Mouse (Mus musculus): ENCODE data around the gene Mfap2. TPM values are rescaled to one million over a fixed set of nuclear protein-coding genes. Genes with fewer than 3 reads are reported as not detected.

Gene Mfap2
- total RNA-seq, 2 experiments from 2014 or later = 37.0 to 39.0 TPM

DNA sequence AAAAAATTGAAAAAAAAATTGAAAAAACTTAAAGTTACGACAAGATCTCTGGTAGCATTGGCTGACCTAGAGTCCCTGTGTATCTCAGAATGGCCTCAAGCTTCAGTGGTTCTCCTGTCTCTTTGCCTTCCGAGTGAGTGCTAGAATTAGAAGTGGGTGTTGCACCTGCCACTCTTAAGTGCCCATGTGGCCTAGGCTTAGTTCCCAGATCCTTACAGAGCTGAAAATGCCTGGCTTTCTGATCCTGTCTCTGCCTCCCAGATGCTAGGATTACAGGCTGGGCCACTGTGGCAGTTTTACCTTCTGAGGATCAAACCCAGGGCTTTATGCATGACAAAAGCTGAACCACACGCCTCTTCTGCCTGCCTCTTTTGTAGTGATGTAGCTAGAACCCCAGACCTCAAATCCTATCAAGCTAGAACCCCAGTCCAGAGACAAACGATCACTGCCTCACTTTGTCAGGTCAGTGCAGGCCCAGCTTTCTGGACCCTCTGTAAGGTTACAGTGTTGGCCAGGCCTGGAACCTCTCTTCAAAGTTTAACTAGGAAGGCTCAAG is 54.0 kb downstream of the Mfap2 start:
- intact Hi-C loops (cut with DNase I) = no loop called here

GRCm38 (mm10) chr4:141065123-141065522 is 54.9 kb downstream of the Mfap2 start:
- intact Hi-C loops (cut with DNase I) = no loop called here
- DNase-seq = peak; percentile 87

More for the DNA sequence above, 54.0 kb downstream of the Mfap2 start:
- no peak for DNase-seq

Other genes with a start within 250 kb of the Mfap2 start
- not detected for gene Padi4, start 236.2 kb upstream of the Mfap2 start, total RNA-seq (2021)
- gene Padi3, start 199.8 kb upstream of the Mfap2 start, total RNA-seq (2021) = not detected
- under 1 TPM in 1 of 2 experiments, not detected in 1; 0.08 TPM for gene Padi1, start 164.6 kb upstream of the Mfap2 start, total RNA-seq (2021)
- 1 to 10 TPM; 1.2 TPM for gene Padi2, start 104.1 kb upstream of the Mfap2 start, total RNA-seq (2021)
- 100 to 1,000 TPM; 174 to 177 TPM for gene Sdhb, start 49.2 kb upstream of the Mfap2 start, total RNA-seq (2021)
- 100 to 1,000 TPM; 237 to 241 TPM for gene Atp13a2, start 23.5 kb upstream of the Mfap2 start, total RNA-seq (2021)
- gene Crocc, start 50.1 kb downstream of the Mfap2 start, total RNA-seq (2021) = 10 to 100 TPM; 36.7 to 37.2 TPM
- 10 to 100 TPM; 36.6 to 41.4 TPM for gene Necap2, start 67.9 kb downstream of the Mfap2 start, total RNA-seq (2021)
- gene Spata21, start 77.9 kb downstream of the Mfap2 start, total RNA-seq (2021) = under 1 TPM in 1 of 2 experiments, not detected in 1; 0.40 TPM
- 10 to 100 TPM; 54.5 to 56.8 TPM for gene Szrd1, start 129.4 kb downstream of the Mfap2 start, total RNA-seq (2021)
- gene Fbxo42, start 137.5 kb downstream of the Mfap2 start, total RNA-seq (2021) = 10 to 100 TPM; 30.4 to 31.4 TPM
- 1 to 10 TPM; 4.3 to 5.1 TPM for gene Rsg1, start 203.5 kb downstream of the Mfap2 start, total RNA-seq (2021)
- gene Arhgef19, start 229.1 kb downstream of the Mfap2 start, total RNA-seq (2021) = 1 to 10 TPM; 1.8 to 2.4 TPM

Data from left cerebral cortex, postnatal 4 days (tissue).